Mouse (Mus musculus) MEL (cell line): ENCODE results near the gene Mark4. TPM values are rescaled to one million over a fixed set of nuclear protein-coding genes. Genes with fewer than 3 reads are reported as not detected.

Experiments used
- DNase-seq: peaks from one replicate; pipeline ENCODE4 v3.0.0; 2011; ENCODE audit warnings: low read depth, low spot score
- H3K27ac ChIP-seq: 2 replicates; pipeline ENCODE4 v1.5.1; 2012; ENCODE audit warnings: low read depth, mild to moderate bottlenecking, control low read depth, low read length, moderate library complexity; ENCODE audit not compliant: control insufficient read depth
- H3K27me3 ChIP-seq, 2 experiments: fragments of 150-350 bp in 1 of 2; sonication (generic) in 1 of 2; 2 replicates each; pipeline ENCODE4 v1.6.1; 2012; ENCODE audit warnings: low read length in 2 of 2, mild to moderate bottlenecking in 2 of 2, improper control_type of control experiment in 1 of 2, moderate library complexity in 1 of 2; ENCODE audit not compliant: insufficient read depth in 2 of 2, control insufficient read depth in 1 of 2
- H3K36me3 ChIP-seq, 2 experiments: 2 replicates each; pipeline ENCODE4 v1.6.1; 2012 to 2014; ENCODE audit warnings: low read length in 2 of 2, improper control_type of control experiment in 1 of 2, inconsistent platforms in 1 of 2, mild to moderate bottlenecking in 1 of 2; ENCODE audit not compliant: insufficient read depth in 2 of 2, control insufficient read depth in 1 of 2
- H3K4me1 ChIP-seq, 2 experiments: fragments of 150-350 bp in 1 of 2; sonication (generic) in 1 of 2; 2 replicates each; pipeline ENCODE4 v1.6.1; 2012; ENCODE audit warnings: low read length in 2 of 2, improper control_type of control experiment in 1 of 2, mild to moderate bottlenecking in 1 of 2; ENCODE audit not compliant: insufficient read depth in 2 of 2, control insufficient read depth in 1 of 2
- H3K4me3 ChIP-seq, 2 experiments: fragments of 150-350 bp in 1 of 2; sonication (generic) in 1 of 2; 2 replicates each; pipeline ENCODE4 v1.5.1; 2012; ENCODE audit warnings: low read depth in 2 of 2, low read length in 2 of 2, mild to moderate bottlenecking in 2 of 2, moderate library complexity in 2 of 2, control low read depth in 1 of 2, improper control_type of control experiment in 1 of 2; ENCODE audit not compliant: control insufficient read depth in 1 of 2, insufficient read depth in 1 of 2
- H3K79me2 ChIP-seq: 2 replicates; pipeline ENCODE4 v1.6.1; 2012; ENCODE audit warnings: mild to moderate bottlenecking, low read length, moderate library complexity; ENCODE audit not compliant: control insufficient read depth, poor library complexity, insufficient read depth
- H3K9ac ChIP-seq: 2 replicates; pipeline ENCODE4 v1.6.1; 2012; ENCODE audit warnings: low read depth, mild to moderate bottlenecking, control low read depth, low read length, moderate library complexity; ENCODE audit not compliant: control insufficient read depth, poor library complexity, severe bottlenecking
- H3K9me3 ChIP-seq: fragments of 150-350 bp; sonication (generic); replicated peaks from 2 replicates; pipeline ENCODE4 v1.6.1; 2012; ENCODE audit warnings: mild to moderate bottlenecking, low read length, improper control_type of control experiment, moderate library complexity; ENCODE audit not compliant: insufficient read depth
- BHLHE40 ChIP-seq: IDR thresholded peaks from 2 replicates; pipeline ENCODE4 v1.6.1; 2012; ENCODE audit warnings: low read depth, mild to moderate bottlenecking, inconsistent platforms, low read length, improper control_type of control experiment, borderline replicate concordance
- CHD2 ChIP-seq: IDR thresholded peaks from 2 replicates; pipeline ENCODE4 v1.6.1; 2011; ENCODE audit warnings: low read length, improper control_type of control experiment
- CTCF ChIP-seq, 3 experiments: IDR thresholded peaks in 2 of 3; conservative IDR thresholded peaks in 1 of 3; 2 replicates each; pipeline ENCODE4 v1.5.1; 2011 to 2012; ENCODE audit warnings: low read length in 3 of 3, low read depth in 2 of 3, mild to moderate bottlenecking in 2 of 3, improper control_type of control experiment in 1 of 3, inconsistent platforms in 1 of 3, mixed read lengths in 1 of 3, moderate library complexity in 1 of 3; ENCODE audit not compliant: control insufficient read depth in 1 of 3, insufficient read depth in 1 of 3, poor library complexity in 1 of 3, severe bottlenecking in 1 of 3
- ELF1 ChIP-seq: IDR thresholded peaks from 2 replicates; pipeline ENCODE4 v1.6.1; 2014; ENCODE audit warnings: low read depth, mild to moderate bottlenecking, inconsistent platforms, low read length, improper control_type of control experiment, moderate library complexity
- EP300 ChIP-seq, 2 experiments: IDR thresholded peaks; 2 replicates each; pipeline ENCODE4 v1.6.1; 2011; ENCODE audit warnings: improper control_type of control experiment in 2 of 2, low read length in 2 of 2, low read depth in 1 of 2, mild to moderate bottlenecking in 1 of 2
- ETS1 ChIP-seq: IDR thresholded peaks from 2 replicates; pipeline ENCODE4 v1.6.1; 2012; ENCODE audit warnings: low read depth, mild to moderate bottlenecking, inconsistent platforms, low read length, improper control_type of control experiment, moderate library complexity
- GABPA ChIP-seq: IDR thresholded peaks from 2 replicates; pipeline ENCODE4 v1.6.1; 2012; ENCODE audit warnings: low read depth, mild to moderate bottlenecking, inconsistent platforms, low read length, improper control_type of control experiment, moderate library complexity
- GATA1 ChIP-seq: IDR thresholded peaks from 2 replicates; pipeline ENCODE4 v1.6.1; 2011; ENCODE audit warnings: low read depth, low read length, improper control_type of control experiment
- JUND ChIP-seq: IDR thresholded peaks from 2 replicates; pipeline ENCODE4 v1.6.1; 2011; ENCODE audit warnings: low read depth, mild to moderate bottlenecking, improper control_type of control experiment, low read length
- MAX ChIP-seq: IDR thresholded peaks from 2 replicates; pipeline ENCODE4 v1.6.1; 2011; ENCODE audit warnings: low read length, improper control_type of control experiment
- MEF2A ChIP-seq: IDR thresholded peaks from 2 replicates; pipeline ENCODE4 v1.6.1; 2014; ENCODE audit warnings: low read depth, mild to moderate bottlenecking, inconsistent platforms, low read length, improper control_type of control experiment; ENCODE audit not compliant: poor library complexity, insufficient replicate concordance, severe bottlenecking; ENCODE audit errors: extremely low read depth
- MYC ChIP-seq: IDR thresholded peaks from 2 replicates; pipeline ENCODE4 v1.6.1; 2011; ENCODE audit warnings: low read depth, mild to moderate bottlenecking, low read length, improper control_type of control experiment, moderate library complexity
- NRF1 ChIP-seq: IDR thresholded peaks from 2 replicates; pipeline ENCODE4 v1.6.1; 2014; ENCODE audit warnings: low read depth, mild to moderate bottlenecking, inconsistent platforms, low read length, improper control_type of control experiment, moderate library complexity; ENCODE audit not compliant: poor library complexity, insufficient read depth, severe bottlenecking
- RAD21 ChIP-seq: IDR thresholded peaks from 2 replicates; pipeline ENCODE4 v1.6.1; 2011; ENCODE audit warnings: mild to moderate bottlenecking, low read depth, low read length, improper control_type of control experiment
- RCOR1 ChIP-seq: IDR thresholded peaks from 2 replicates; pipeline ENCODE4 v1.6.1; 2012; ENCODE audit warnings: low read depth, mild to moderate bottlenecking, inconsistent platforms, low read length, improper control_type of control experiment
- SIN3A ChIP-seq: IDR thresholded peaks from 2 replicates; pipeline ENCODE4 v1.6.1; 2012; ENCODE audit warnings: low read length, improper control_type of control experiment, inconsistent platforms
- SMC3 ChIP-seq: IDR thresholded peaks from 2 replicates; pipeline ENCODE4 v1.6.1; 2011; ENCODE audit warnings: low read depth, low read length, improper control_type of control experiment
- TBP ChIP-seq: IDR thresholded peaks from 2 replicates; pipeline ENCODE4 v1.8.0; 2011; ENCODE audit warnings: low read depth, low read length, improper control_type of control experiment
- TCF12 ChIP-seq: IDR thresholded peaks from 2 replicates; pipeline ENCODE4 v1.6.1; 2014; ENCODE audit warnings: low read depth, mild to moderate bottlenecking, inconsistent platforms, low read length, improper control_type of control experiment, moderate library complexity
- USF1 ChIP-seq: IDR thresholded peaks from 2 replicates; pipeline ENCODE4 v1.6.1; 2014; ENCODE audit warnings: low read depth, mild to moderate bottlenecking, inconsistent platforms, low read length, improper control_type of control experiment, moderate library complexity
- ZC3H11A ChIP-seq: IDR thresholded peaks from 2 replicates; pipeline ENCODE4 v1.6.1; 2012; ENCODE audit warnings: low read depth, mild to moderate bottlenecking, inconsistent platforms, low read length, improper control_type of control experiment
- ZKSCAN1 ChIP-seq: IDR thresholded peaks from 2 replicates; pipeline ENCODE4 v1.6.1; 2012; ENCODE audit warnings: low read depth, mild to moderate bottlenecking, inconsistent platforms, low read length, improper control_type of control experiment, moderate library complexity
- ZMIZ1 ChIP-seq: IDR thresholded peaks from 2 replicates; pipeline ENCODE4 v1.6.1; 2012; ENCODE audit warnings: low read depth, mild to moderate bottlenecking, inconsistent platforms, low read length, improper control_type of control experiment, moderate library complexity
- ZNF384 ChIP-seq: IDR thresholded peaks from 2 replicates; pipeline ENCODE4 v1.6.1; 2012; ENCODE audit warnings: low read depth, mild to moderate bottlenecking, inconsistent platforms, low read length, improper control_type of control experiment
- polyA plus RNA-seq, 2 experiments: library from polyadenylated mRNA; stranded (reverse) in 1 of 2; unstranded in 1 of 2; fragments of >175 nt in 1 of 2; fragments of >200 nt in 1 of 2; gene quantifications; 2 replicates each; pipeline versions ENCODE4 v1.2.1 to v1.2.4; 2012; ENCODE audit warnings: low replicate concordance in 2 of 2, low read depth in 1 of 2; ENCODE audit not compliant: insufficient read length in 2 of 2, insufficient read depth in 1 of 2, missing spikeins in 1 of 2
- total RNA-seq: library from RNA; depleted of rRNA; stranded (reverse); fragments of 300-350 nt; gene quantifications from 2 replicates; pipeline ENCODE4 v1.2.3, GENCODE M21; 2012

Gene Mark4
- total and polyA plus RNA-seq, 3 experiments: 4.7 to 18.5 TPM; not detected in 1

DNA sequence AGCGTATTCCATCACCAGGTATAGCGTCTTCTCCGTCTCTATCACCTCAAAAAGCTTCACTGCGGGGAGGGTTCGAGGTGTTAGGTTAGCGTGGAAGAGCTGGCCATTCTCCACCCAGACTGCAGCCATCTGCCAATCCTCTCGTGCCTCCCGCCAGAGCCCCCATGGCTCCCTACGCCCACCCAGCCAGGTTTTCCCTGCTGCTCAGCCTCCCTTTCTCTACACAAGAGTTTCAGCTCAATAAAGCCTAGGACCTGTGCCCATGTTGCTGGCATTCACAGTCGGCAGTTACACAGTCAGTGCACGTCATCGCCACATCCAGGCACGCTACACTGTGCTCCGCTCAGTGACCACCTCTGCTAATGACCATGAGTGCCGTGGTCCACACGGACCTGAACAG, 10.9 kb downstream of the Mark4 start:
- Histone ChIP-seq H3K79me2 (no peaks in the 10 kb centered on the region), H3K4me3 (no peak overlapping the region), H3K27ac (no peak overlapping the region), H3K27me3 (no peaks in the 10 kb centered on the region), H3K9me3 (no peaks in the 10 kb centered on the region), H3K9ac (no peak overlapping the region), H3K4me1 (no peaks in the 10 kb centered on the region), H3K36me3 (peaks cover 0 to under 1% of the 10 kb centered on the region in 2 experiments; a peak in 1 of 4 replicates)
- no peak for TF ChIP-seq CHD2
- TF ChIP-seq SMC3: no peak
- no peak for TF ChIP-seq GABPA
- DNase-seq: no peak

DNA sequence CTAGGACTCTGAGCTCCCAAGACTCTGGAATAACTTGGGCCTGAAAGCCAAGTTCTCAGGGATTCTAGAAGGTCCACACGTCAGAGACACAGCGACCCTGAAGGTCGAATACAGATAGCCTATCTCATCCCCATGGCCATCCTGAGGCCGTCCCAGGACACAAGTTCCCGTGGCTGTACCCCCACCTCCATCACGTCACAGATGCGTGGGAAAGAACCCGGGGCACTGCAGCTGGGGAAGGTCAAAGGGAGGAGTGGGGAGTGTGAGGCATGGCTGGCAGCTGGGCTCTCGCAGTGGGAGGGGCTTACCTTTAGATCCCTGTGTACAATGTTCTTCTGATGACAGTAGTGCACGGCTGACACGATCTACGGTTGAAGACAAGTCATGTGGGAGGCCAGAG, 13.8 kb downstream of the Mark4 start:
- Histone ChIP-seq H3K4me1 (peaks cover 2 to 11% of the 10 kb centered on the region in 2 experiments), H3K9ac (no peak overlapping the region), H3K79me2 (no peaks in the 10 kb centered on the region), H3K27ac (no peak overlapping the region), H3K4me3 (no peak overlapping the region), H3K36me3 (peaks cover 0 to 13% of the 10 kb centered on the region in 2 experiments; a peak in 2 of 4 replicates), H3K9me3 (no peaks in the 10 kb centered on the region), H3K27me3 (no peaks in the 10 kb centered on the region)
- DNase-seq: no peak
- no peak for TF ChIP-seq ZKSCAN1
- no peak for TF ChIP-seq JUND
- no peak for TF ChIP-seq ZNF384
- TF ChIP-seq RAD21: no peak
- TF ChIP-seq ZMIZ1: no peak
- TF ChIP-seq ELF1: no peak
- TF ChIP-seq GATA1: no peak
- no peak for TF ChIP-seq TBP
- TF ChIP-seq SMC3: no peak
- TF ChIP-seq CTCF (IDR thresholded peaks at IDR 0.05 in 2 of 3, conservative IDR thresholded peaks at IDR 0.05 in 1 of 3; ENCODE audit: control insufficient read depth in 1 of 3, insufficient read depth in 1 of 3, low read depth in 2 of 3, low read length in 3 of 3, poor library complexity in 1 of 3, severe bottlenecking in 1 of 3): no peak
- TF ChIP-seq, all 39 proteins: peak for 0

DNA sequence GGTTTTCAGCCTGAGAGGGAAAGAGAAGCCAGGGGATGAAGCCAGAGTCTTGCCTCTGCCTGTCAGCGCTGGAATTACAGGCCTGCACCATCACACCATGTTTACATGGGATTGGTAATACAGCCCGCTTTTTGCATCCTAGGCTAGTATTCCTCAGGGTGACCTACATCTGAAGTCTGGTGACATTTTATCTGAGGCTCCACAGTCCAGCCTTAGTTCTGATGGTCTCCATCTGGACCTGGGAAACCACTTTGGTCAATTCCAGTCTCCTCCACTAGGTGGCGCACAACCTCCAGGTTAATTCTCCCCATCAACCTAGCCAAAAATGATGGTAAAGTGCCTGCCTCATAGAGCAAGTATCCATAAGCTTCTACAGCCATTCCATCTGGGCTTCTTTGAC, 15.3 kb downstream of the Mark4 start:
- H3K9me3 ChIP-seq: no peaks in the 10 kb centered on the region
- no peaks in the 10 kb centered on the region for H3K27me3 ChIP-seq
- DNase-seq: peak; percentile 72
- TF ChIP-seq GATA1 (no peak), TCF12 (no peak), USF1 (no peak), CHD2 (no peak), MEF2A (no peak), MYC (no peak), JUND (0 out of 2 replicates have a peak, but pooled peaks have one; percentile 16), EP300 (IDR thresholded peaks at IDR 0.05; ENCODE audit: low read depth in 1 of 2, low read length in 2 of 2) (no peak), RAD21 (peak; percentile 73), CTCF (IDR thresholded peaks at IDR 0.05 in 2 of 3, conservative IDR thresholded peaks at IDR 0.05 in 1 of 3; ENCODE audit: control insufficient read depth in 1 of 3, insufficient read depth in 1 of 3, low read depth in 2 of 3, low read length in 3 of 3, poor library complexity in 1 of 3, severe bottlenecking in 1 of 3) (peak; percentile 77 to 97 (median 89)), ELF1 (no peak), ZNF384 (no peak), SIN3A (no peak), ZC3H11A (peak; percentile 48), MAX (no peak), NRF1 (no peak), BHLHE40 (no peak), SMC3 (peak; percentile 65), ETS1 (no peak), RCOR1 (no peak)
- H3K4me1 ChIP-seq: peaks cover 2 to 11% of the 10 kb centered on the region in 2 experiments
- no peak overlapping the region for H3K9ac ChIP-seq
- no peak overlapping the region for H3K4me3 ChIP-seq
- H3K27ac ChIP-seq: no peak overlapping the region
- no peaks in the 10 kb centered on the region for H3K79me2 ChIP-seq
- peaks cover 0 to 13% of the 10 kb centered on the region in 2 experiments; a peak in 2 of 4 replicates for H3K36me3 ChIP-seq
